Mouse (Mus musculus): ENCODE data around the gene Ccdc78.

Gene Ccdc78

DNA sequence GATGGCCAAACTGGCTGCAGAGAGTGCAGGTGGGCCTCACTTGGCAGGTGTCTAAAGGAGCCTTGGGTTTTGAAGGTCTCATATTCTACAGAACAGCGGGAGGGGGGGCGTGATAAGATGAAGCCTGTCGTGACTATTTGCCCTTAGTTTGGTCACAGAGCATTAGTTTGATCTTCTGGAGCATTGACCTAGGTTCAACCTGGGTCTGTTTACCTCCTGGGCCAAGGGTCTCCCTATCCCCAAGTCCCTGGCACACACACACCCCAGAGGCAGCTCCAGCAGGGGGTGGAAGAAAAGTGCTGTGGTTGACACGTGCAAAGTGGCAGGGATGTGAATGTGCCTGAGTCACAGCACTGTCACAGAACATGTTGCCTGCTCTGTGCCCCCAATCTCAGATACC, 24.5 kb downstream of the Ccdc78 start:
- no peak for DNase-seq (ENCODE audit: low spot score)

DNA sequence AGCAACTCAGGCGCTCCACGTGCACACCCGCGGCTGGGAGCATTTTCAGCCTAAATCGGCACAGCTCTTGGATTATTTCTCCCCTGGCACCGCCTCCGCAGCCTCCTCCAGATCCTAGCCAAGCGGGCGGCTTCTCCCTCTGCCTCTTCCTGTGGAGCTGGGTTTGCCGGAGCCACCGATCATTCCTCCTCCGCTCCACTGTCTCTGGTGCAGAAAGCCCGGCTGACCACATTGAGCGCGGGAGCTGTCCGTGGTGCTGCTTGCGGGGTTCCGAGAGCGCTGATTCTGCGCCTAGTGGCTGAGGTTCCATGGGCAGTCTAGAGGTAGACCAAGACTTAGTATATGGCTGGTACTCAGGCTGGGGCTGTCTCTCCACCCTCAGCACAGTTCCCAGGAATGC, 27.1 kb downstream of the Ccdc78 start:
- DNase-seq (ENCODE audit: low spot score): peak; percentile 94

DNA sequence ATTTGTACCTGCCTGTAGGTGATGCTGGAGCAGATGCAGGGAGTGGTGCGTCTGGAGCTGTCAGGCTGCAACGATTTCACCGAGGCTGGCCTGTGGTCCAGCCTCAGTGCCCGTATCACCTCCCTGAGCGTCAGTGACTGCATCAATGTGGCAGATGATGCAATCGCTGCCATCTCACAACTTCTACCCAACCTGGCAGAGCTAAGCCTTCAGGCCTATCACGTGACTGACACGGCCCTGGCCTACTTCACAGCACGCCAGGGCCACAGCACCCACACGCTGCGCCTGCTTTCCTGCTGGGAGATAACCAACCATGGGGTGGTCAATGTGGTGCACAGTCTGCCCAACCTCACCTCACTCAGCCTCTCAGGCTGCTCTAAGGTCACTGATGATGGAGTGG, 31.3 kb downstream of the Ccdc78 start:
- no peak for DNase-seq (ENCODE audit: low spot score)

DNA sequence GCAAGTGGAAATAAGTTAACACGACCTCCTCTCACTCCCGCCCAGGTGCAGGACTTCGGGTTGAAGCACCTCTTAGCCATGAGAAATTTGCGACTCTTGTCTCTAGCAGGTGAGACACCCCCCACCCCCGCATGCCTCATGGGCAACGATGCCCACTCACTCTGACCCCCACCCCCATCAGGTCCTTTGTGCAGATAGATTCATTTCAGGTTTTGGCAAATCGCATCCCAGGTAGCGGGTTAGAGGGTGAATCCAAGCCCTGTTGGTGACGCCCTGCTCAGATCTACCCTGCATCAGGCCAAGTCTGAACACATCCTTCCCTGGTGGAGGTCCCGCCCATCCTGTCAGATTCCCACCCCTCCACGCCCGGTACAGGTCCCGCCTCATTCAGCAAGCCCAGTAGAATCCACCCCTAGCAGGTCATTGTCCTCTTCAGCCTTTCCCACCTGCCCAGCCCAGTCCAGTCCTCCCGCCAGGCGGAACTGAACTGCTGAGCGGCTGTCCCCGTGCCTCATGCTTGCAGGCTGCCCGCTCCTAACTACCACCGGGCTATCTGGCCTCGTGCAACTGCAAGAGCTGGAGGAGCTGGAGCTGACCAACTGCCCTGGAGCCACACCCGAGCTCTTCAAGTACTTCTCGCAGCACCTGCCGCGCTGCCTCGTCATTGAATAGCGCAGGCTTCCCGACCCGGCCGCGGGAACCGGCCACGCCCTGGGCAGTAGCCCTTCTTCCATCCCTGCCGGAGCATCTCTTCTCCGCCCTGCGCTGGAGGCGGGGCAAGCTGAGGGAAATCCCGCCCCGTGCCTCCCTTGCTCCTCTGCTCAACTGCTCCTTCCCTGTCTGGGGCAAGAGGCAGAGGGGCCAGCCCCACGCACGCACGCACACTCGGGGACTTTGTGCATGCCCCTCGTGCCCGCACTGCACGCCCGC, 32.7 kb downstream of the Ccdc78 start:
- DNase-seq (ENCODE audit: low spot score): peak; percentile 47

DNA sequence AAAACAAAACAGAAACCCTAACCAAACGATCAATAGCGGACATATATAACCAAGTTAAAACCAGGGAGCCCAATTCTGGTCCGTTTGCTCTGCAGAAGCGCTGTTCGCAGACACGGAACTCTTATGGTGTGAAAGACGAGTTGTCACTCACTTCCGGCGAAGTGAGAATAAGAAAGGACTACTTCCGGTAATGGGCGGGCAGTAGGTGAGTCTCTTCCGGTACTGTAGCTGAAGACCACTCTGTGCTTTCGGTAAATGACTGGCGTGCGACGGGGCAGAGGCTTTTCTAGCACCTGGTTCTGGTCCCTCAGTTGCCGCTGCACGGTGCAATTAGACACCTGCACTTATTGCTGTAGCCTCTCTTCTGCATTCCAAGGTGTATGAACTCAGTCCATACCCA, 37.1 kb downstream of the Ccdc78 start, which contains the start of gene Wdr24:
Gene Wdr24 (plus strand): TSS at position 176 of the 400 bp plus-strand sequence.
- DNase-seq (ENCODE audit: low spot score): peak; percentile 93

DNA sequence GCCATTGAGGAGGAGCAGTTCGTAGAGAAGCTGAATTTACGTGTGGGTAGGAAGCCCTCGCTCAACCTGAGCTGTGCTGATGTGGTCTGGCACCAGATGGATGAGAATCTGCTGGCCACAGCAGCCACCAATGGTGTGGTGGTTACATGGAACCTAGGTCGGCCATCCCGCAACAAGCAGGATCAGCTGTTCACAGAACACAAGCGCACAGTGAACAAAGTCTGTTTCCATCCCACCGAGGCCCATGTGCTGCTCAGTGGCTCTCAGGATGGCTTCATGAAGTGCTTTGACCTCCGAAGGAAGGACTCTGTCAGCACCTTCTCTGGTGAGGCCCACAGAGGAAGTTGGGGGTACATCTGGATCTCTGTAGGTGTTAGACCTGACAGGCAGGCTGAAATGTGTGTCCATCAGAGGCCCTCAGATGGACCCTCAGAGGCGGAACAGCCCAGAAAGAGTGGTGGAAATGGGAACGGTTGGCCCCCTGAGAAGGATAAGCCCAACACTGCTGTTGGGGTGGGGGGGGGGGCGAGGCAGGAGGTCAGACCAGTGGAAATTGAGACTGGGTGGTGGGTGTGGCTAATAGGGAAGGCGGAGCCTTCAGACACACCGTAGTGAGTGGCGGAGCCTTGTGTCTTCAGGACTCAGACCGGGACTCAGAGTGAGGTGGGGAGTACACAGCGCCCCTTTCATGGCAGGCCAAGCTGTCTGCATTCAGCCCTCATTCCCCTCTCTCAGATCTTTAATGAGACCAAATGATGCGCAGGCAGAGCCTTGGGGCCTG, 38.2 kb downstream of the Ccdc78 start:
- DNase-seq (ENCODE audit: low spot score): no peak

DNA sequence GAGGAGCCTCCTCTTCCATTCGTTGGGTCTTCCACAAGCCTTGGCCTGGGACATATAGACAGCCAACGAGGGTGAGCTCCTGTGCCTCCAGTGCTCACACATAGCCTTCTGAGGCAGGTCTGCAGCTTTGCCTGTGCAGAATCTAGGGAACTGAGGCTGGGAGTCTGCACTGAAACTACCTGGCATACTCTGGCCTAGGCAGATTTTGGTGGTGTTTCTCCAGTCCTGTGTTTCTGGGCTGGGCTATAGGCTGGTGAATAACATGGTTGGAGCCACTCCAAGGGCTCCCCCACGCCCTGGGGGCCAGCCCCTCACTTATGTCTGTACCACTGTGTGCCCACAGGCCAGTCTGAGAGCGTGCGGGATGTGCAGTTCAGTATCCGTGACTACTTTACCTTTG, 38.9 kb downstream of the Ccdc78 start:
- DNase-seq (ENCODE audit: low spot score): no peak

DNA sequence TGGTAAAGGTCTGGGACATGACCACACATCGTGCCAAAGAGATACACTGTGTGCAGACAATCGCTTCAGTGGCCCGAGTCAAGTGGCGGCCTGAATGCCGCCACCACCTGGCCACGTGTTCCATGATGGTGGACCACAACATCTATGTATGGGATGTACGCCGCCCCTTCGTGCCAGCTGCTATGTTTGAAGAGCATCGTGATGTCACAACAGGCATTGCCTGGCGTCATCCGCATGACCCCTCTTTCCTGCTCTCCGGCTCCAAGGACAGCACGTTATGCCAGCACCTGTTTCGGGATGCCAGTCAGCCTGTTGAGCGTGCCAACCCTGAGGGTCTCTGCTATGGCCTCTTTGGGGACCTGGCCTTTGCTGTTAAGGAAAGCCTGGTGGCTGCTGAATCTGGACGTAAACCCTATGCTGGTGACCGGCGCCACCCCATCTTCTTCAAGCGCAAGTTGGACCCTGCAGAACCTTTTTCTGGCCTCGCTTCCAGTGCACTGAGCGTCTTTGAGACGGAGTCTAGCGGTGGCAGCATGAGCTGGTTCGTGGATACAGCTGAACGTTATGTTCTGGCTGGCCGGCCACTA, 39.7 kb downstream of the Ccdc78 start:
- DNase-seq (ENCODE audit: low spot score): no peak

DNA sequence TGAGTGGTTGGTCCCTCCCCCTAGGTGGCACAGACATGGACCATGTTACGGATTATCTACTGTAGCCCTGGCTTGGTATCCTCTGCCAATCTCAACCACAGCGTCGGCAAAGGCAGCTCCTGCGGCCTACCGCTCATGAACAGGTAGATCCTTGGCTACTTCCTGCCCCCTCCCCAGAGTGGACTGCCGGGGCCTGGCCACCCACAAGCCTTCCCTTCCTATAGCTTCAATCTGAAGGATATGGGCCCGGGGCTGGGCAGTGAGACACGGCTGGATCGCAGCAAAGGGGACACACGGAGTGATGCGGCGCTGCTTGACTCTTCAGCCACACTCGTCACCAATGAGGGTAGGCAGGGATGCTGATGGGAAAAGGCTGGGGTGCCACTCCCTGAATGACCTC, 40.6 kb downstream of the Ccdc78 start:
- DNase-seq (ENCODE audit: low spot score): no peak

DNA sequence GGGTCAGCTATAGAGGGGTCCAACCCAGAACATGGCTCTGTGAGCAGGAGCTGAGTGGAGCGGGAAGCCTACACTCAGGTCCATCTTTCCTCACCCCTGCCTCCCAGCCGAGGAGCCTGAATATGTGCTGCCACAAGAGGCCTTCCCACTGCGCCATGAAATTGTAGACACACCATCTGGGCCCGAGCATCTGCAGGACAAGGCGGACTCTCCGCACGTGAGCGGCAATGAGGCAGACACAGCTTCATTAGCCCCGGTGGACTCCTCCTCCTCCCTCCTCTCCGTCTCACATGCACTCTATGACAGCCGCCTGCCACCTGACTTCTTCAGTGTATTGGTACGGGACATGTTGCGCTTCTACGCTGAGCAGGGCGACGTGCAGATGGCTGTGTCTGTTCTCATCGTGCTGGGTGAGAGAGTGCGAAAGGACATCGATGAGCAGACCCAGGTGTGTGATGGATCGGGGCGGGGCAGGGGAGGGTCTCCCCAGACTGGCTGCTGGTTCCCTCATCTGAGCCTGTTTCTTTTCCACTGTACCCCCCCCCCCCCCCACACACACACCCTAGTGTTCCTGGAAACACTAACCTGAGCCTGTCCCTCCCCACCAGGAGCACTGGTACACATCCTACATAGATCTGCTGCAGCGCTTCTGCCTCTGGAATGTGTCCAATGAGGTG, 41.3 kb downstream of the Ccdc78 start:
- DNase-seq (ENCODE audit: low spot score): no peak

DNA sequence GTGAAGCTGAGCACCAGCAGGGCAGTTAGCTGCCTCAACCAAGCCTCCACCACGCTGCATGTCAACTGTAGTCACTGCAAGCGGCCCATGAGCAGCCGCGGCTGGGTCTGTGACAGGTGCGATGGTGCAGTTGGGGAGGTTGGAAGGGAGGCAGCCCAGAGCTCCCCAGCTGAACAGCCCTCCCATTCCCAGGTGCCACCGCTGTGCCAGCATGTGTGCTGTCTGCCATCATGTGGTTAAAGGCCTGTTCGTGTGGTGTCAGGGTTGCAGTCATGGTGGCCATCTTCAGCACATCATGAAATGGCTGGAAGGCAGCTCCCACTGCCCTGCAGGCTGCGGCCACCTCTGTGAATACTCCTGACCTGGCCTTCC, 41.8 kb downstream of the Ccdc78 start:
- DNase-seq (ENCODE audit: low spot score): no peak

DNA sequence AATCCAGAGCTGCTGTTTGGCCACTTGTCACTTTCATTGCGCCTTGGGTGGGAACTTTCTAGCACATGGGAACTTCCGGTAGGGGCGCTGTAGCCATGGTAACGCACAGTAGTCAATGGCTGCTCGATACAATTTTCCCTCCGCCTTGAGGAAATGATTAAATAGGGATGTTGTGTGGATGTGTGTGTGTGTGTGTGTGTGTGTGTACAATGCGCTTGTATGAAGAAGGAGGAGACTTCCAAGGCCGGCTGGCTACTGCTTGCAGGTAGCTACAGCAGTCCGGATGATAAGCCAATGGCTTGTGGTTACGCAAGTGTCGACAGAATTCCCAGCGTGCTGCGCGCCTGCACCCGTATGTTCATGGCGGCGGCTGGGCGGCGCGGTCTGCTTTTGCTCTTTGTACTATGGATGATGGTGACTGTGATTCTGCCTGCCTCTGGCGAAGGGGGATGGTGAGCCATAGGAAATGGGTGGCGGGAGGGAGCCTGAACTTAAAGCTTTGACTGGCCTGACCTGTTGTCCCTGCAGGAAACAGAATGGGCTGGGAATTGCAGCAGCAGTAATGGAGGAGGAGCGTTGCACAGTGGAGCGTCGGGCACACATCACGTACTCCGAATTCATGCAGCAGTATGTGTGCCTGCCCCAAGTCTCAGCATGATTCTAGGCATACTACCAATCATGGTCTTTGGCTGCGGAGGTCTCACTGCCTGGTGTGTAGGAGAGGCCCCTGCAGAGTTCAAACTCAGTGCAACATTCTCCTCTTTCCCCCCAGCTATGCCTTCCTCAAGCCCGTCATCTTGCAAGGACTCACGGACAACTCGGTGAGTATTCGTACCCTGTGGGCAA, 42.6 kb downstream of the Ccdc78 start, which contains the start of gene Jmjd8:
Gene Jmjd8 (plus strand): TSS at position 156 of the 846 bp plus-strand sequence.
- DNase-seq (ENCODE audit: low spot score): peak; percentile 91

DNA sequence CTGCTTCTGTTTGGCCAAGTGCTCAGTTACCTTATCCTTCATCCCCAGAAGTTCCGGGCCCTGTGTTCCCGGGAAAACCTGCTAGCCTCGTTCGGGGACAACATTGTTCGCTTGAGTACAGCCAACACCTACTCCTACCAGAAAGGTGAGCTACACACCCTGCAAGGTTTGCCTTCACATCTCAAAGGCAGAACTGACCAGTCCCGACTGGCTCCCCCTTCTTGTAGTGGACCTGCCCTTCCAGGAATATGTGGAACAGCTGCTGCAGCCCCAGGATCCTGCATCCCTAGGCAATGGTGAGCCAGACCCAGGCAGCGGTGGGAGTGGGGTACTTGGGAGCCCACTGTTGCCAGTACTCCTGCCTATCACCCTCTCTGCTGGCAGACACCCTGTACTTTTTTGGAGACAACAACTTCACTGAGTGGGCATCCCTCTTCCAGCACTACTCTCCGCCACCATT, 43.2 kb downstream of the Ccdc78 start:
- DNase-seq (ENCODE audit: low spot score): no peak

DNA sequence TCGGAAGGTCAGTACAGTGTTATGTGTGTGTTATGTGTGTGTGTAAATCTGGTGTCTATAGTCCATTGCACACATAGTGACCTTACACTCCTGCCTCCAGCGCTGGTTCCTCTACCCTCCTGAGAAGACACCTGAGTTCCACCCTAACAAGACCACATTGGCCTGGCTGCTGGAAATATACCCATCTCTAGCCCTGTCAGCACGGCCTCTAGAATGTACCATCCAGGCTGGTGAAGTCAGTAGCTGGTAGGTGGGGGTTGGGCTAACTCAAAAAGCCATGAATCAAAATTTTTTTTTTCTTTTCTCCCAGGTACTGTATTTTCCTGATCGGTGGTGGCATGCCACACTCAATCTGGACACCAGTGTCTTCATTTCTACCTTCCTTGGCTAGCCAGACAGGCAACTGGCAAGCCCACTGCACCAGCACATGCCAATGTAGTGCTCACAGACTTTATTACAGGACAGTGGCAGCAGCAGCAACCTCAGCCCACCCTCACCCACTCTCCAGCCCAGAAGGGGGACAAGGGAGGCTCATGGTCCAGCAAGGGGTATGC, 43.9 kb downstream of the Ccdc78 start:
- DNase-seq (ENCODE audit: low spot score): no peak

DNA sequence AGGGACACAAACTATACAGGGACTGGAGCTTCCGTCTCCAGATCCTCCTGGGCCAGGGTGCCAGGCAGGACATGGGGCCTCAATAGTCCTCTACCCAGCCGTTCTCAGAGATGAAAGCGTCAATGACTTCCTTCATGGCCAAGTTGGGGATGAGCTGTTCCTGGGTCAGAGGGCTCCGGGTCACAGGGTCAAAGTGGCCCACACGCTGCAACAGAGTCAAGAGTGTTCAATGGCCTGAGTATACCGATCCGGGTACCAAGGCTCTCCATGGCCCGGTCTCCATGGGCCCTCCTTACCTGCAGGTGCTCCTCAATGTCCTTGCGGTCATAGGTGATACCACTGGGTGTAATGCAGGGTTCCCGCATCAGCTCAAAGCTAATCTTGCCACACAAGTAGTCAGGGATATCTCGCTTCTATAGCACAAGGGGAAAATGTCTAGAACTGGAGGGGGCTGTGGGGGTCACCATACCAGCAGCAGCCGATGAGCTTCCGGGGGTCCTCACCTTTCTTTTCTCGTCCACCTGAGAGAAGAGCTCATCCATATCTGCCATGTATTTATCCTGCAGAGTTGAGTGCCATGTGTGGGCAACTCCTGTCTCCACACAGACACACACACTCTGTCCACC, 44.5 kb downstream of the Ccdc78 start:
- no peak for DNase-seq (ENCODE audit: low spot score)

DNA sequence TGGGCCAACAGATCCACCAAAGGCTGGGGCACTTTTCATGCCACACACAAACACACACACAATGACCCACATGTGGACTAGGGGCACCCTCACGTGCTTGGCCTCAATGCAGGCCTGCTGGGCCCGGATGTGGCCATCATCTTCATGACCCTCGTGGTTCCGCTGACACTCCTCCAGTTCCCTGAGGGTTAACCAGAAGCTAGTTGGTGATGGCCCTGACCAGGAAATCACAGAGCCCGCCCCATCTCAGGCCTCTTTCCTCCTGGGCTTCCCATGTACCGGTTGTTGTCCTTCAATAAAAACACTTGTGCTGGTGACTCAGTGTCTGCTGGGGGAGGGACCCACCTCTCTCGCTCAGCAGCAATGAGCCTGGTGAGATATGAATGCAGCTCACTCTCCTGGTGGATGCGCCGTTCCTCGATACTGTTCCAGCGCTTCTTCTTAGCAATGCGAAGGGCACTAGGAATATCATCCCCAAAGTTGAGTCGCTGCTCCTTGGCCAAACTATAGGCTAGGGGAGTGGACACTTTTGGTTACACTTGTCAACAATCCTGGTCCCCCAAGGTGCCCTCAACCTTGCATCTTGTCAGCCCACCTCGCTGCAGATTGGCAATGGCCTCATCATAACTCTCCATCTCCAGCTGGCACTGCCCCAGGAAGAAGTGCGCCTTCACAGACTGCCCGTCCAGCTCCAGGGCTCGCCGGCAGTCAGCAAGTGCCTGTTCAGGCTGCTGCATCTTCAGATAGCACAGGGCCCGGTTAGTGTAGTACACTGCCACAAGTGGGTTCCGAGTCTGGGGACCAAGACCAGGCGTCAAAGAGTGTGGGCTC, 45.3 kb downstream of the Ccdc78 start:
- no peak for DNase-seq (ENCODE audit: low spot score)

DNA sequence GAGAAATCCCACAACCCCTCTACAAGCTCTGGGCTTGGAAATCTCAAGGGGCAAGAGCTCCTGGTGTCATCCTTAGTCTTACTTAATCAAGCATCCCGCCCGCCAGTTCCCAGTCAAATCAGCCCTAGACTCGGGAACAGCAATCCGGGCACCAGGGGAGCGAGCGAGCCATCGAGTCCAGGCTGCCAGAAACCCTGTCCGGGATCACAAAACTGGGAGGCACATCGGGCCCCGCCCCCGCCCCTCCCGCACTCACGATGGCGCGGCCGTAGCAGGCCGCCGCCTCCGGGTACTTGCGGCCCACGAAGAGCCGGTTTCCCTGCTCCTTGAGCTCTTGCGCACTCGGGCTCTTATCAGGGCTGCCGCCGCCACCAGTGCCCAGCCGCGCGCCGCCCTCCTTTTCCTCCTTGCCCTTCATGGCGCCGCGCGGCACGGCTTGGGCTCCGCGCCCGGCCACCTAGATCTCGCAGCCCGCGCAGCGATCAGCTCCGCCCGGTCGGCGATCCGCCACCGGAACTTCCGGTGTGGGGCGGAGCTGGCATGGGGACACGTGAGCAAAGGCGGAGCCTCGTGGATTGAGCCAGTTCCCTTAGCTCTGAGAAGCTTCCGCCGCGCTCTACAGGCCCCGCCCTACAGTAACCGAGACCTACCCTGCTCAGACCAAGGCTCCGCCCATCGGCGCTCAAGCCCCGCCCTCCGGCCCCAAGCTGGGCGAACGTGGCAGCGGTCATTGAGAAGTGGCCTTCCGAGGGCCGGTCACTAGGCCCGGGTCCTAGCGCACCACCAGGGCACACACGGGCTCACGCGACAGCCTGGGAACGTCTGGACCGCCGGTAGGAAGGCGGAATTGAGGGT, 46.3 kb downstream of the Ccdc78 start:
- DNase-seq (ENCODE audit: low spot score): peak; percentile 99

DNA sequence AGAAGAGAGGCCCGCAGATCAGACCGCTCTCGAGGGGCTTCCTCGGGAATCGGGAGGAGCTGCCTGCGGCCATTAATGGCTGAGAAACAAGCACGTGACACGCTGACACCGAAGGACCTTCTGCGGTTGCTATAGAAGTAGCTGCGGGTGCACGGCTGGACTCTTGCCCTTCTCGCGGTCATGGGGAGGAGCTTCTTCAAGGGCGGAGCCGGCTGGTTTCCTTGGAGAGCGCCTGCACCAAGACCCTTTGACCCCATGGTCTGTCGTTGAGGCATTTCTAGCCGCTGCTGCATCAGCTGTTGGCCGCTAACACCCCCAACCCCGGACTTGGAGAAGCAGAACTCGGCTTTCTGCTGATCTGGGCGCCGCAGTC, 46.9 kb downstream of the Ccdc78 start, which contains the start of gene Stub1:
Gene Stub1 (minus strand): TSS at position 114 of the 373 bp plus-strand sequence.
- DNase-seq (ENCODE audit: low spot score): peak; percentile 98

Data from embryo, embryonic 10 days (tissue).